Mouse (Mus musculus): ENCODE data around the gene Ptprg.

The Ptprg gene

GRCm38 (mm10) chr14:11615697-11616096 is 62.4 kb downstream of the Ptprg start:
- no peak for ATAC-seq (ENCODE audit: insufficient number of reproducible peaks, low FRiP score, low TSS enrichment)

GRCm38 (mm10) chr14:11617362-11617761 is 64.0 kb downstream of the Ptprg start:
- 0 out of 2 replicates have a peak, but pooled peaks have one; percentile 27 for ATAC-seq (ENCODE audit: insufficient number of reproducible peaks, low FRiP score, low TSS enrichment)

- peak; percentile 56 for ATAC-seq (ENCODE audit: insufficient number of reproducible peaks, low FRiP score, low TSS enrichment)
Measured at GRCm38 (mm10) chr14:11618140-11618705, 64.9 kb downstream of the Ptprg start.

- no peak for ATAC-seq (ENCODE audit: insufficient number of reproducible peaks, low FRiP score, low TSS enrichment)
Measured at GRCm38 (mm10) chr14:11619606-11620005, 66.3 kb downstream of the Ptprg start.

- ATAC-seq (ENCODE audit: insufficient number of reproducible peaks, low FRiP score, low TSS enrichment): no peak
Measured at GRCm38 (mm10) chr14:11620314-11620713, 67.0 kb downstream of the Ptprg start.

- no peak for ATAC-seq (ENCODE audit: insufficient number of reproducible peaks, low FRiP score, low TSS enrichment)
Measured at GRCm38 (mm10) chr14:11620962-11621568, 67.7 kb downstream of the Ptprg start.

- no peak for ATAC-seq (ENCODE audit: insufficient number of reproducible peaks, low FRiP score, low TSS enrichment)
Measured at GRCm38 (mm10) chr14:11623576-11623975, 70.2 kb downstream of the Ptprg start.

GRCm38 (mm10) chr14:11630736-11631135 is 77.4 kb downstream of the Ptprg start:
- ATAC-seq (ENCODE audit: insufficient number of reproducible peaks, low FRiP score, low TSS enrichment): no peak

- no peak for ATAC-seq (ENCODE audit: insufficient number of reproducible peaks, low FRiP score, low TSS enrichment)
Measured at GRCm38 (mm10) chr14:11631505-11631904, 78.2 kb downstream of the Ptprg start.

GRCm38 (mm10) chr14:11637673-11638072 is 84.3 kb downstream of the Ptprg start:
- ATAC-seq (ENCODE audit: insufficient number of reproducible peaks, low FRiP score, low TSS enrichment): no peak

- ATAC-seq (ENCODE audit: insufficient number of reproducible peaks, low FRiP score, low TSS enrichment): no peak
Measured at GRCm38 (mm10) chr14:11639366-11639765, 86.0 kb downstream of the Ptprg start.

GRCm38 (mm10) chr14:11640372-11640771 is 87.0 kb downstream of the Ptprg start:
- ATAC-seq (ENCODE audit: insufficient number of reproducible peaks, low FRiP score, low TSS enrichment): no peak

GRCm38 (mm10) chr14:11640996-11641395 is 87.7 kb downstream of the Ptprg start:
- 0 out of 2 replicates have a peak, but pooled peaks have one; percentile 15 for ATAC-seq (ENCODE audit: insufficient number of reproducible peaks, low FRiP score, low TSS enrichment)

- peak; percentile 69 for ATAC-seq (ENCODE audit: insufficient number of reproducible peaks, low FRiP score, low TSS enrichment)
Measured at GRCm38 (mm10) chr14:11642977-11643376, 89.6 kb downstream of the Ptprg start.

GRCm38 (mm10) chr14:11657374-11657773 is 104.0 kb downstream of the Ptprg start:
- no peak for ATAC-seq (ENCODE audit: insufficient number of reproducible peaks, low FRiP score, low TSS enrichment)

- ATAC-seq (ENCODE audit: insufficient number of reproducible peaks, low FRiP score, low TSS enrichment): no peak
Measured at GRCm38 (mm10) chr14:11663661-11664215, 110.4 kb downstream of the Ptprg start.

- no peak for ATAC-seq (ENCODE audit: insufficient number of reproducible peaks, low FRiP score, low TSS enrichment)
Measured at GRCm38 (mm10) chr14:11664302-11664701, 111.0 kb downstream of the Ptprg start.

GRCm38 (mm10) chr14:11665046-11665445 is 111.7 kb downstream of the Ptprg start:
- no peak for ATAC-seq (ENCODE audit: insufficient number of reproducible peaks, low FRiP score, low TSS enrichment)

- no peak for ATAC-seq (ENCODE audit: insufficient number of reproducible peaks, low FRiP score, low TSS enrichment)
Measured at GRCm38 (mm10) chr14:11667762-11668161, 114.4 kb downstream of the Ptprg start.

- no peak for ATAC-seq (ENCODE audit: insufficient number of reproducible peaks, low FRiP score, low TSS enrichment)
Measured at GRCm38 (mm10) chr14:11670847-11671246, 117.5 kb downstream of the Ptprg start.

- ATAC-seq (ENCODE audit: insufficient number of reproducible peaks, low FRiP score, low TSS enrichment): peak; percentile 88
Measured at GRCm38 (mm10) chr14:11672981-11673547, 119.7 kb downstream of the Ptprg start.

GRCm38 (mm10) chr14:11678201-11678600 is 124.9 kb downstream of the Ptprg start:
- ATAC-seq (ENCODE audit: insufficient number of reproducible peaks, low FRiP score, low TSS enrichment): no peak

Data from cerebellum, adult (tissue).